Mouse (Mus musculus) MEL (cell line): ENCODE results near the gene Ndufaf2. TPM values are rescaled to one million over a fixed set of nuclear protein-coding genes. Genes with fewer than 3 reads are reported as not detected.

Experiments used
- DNase-seq: peaks from one replicate; pipeline ENCODE4 v3.0.0; 2011; ENCODE audit warnings: low read depth, low spot score
- H3K27ac ChIP-seq: 2 replicates; pipeline ENCODE4 v1.5.1; 2012; ENCODE audit warnings: low read depth, mild to moderate bottlenecking, control low read depth, low read length, moderate library complexity; ENCODE audit not compliant: control insufficient read depth
- H3K27me3 ChIP-seq, 2 experiments: fragments of 150-350 bp in 1 of 2; sonication (generic) in 1 of 2; 2 replicates each; pipeline ENCODE4 v1.6.1; 2012; ENCODE audit warnings: low read length in 2 of 2, mild to moderate bottlenecking in 2 of 2, improper control_type of control experiment in 1 of 2, moderate library complexity in 1 of 2; ENCODE audit not compliant: insufficient read depth in 2 of 2, control insufficient read depth in 1 of 2
- H3K36me3 ChIP-seq, 2 experiments: 2 replicates each; pipeline ENCODE4 v1.6.1; 2012 to 2014; ENCODE audit warnings: low read length in 2 of 2, improper control_type of control experiment in 1 of 2, inconsistent platforms in 1 of 2, mild to moderate bottlenecking in 1 of 2; ENCODE audit not compliant: insufficient read depth in 2 of 2, control insufficient read depth in 1 of 2
- H3K4me1 ChIP-seq, 2 experiments: fragments of 150-350 bp in 1 of 2; sonication (generic) in 1 of 2; 2 replicates each; pipeline ENCODE4 v1.6.1; 2012; ENCODE audit warnings: low read length in 2 of 2, improper control_type of control experiment in 1 of 2, mild to moderate bottlenecking in 1 of 2; ENCODE audit not compliant: insufficient read depth in 2 of 2, control insufficient read depth in 1 of 2
- H3K4me3 ChIP-seq, 2 experiments: fragments of 150-350 bp in 1 of 2; sonication (generic) in 1 of 2; 2 replicates each; pipeline ENCODE4 v1.5.1; 2012; ENCODE audit warnings: low read depth in 2 of 2, low read length in 2 of 2, mild to moderate bottlenecking in 2 of 2, moderate library complexity in 2 of 2, control low read depth in 1 of 2, improper control_type of control experiment in 1 of 2; ENCODE audit not compliant: control insufficient read depth in 1 of 2, insufficient read depth in 1 of 2
- H3K79me2 ChIP-seq: 2 replicates; pipeline ENCODE4 v1.6.1; 2012; ENCODE audit warnings: mild to moderate bottlenecking, low read length, moderate library complexity; ENCODE audit not compliant: control insufficient read depth, poor library complexity, insufficient read depth
- H3K9ac ChIP-seq: 2 replicates; pipeline ENCODE4 v1.6.1; 2012; ENCODE audit warnings: low read depth, mild to moderate bottlenecking, control low read depth, low read length, moderate library complexity; ENCODE audit not compliant: control insufficient read depth, poor library complexity, severe bottlenecking
- H3K9me3 ChIP-seq: fragments of 150-350 bp; sonication (generic); replicated peaks from 2 replicates; pipeline ENCODE4 v1.6.1; 2012; ENCODE audit warnings: mild to moderate bottlenecking, low read length, improper control_type of control experiment, moderate library complexity; ENCODE audit not compliant: insufficient read depth
- BHLHE40 ChIP-seq: IDR thresholded peaks from 2 replicates; pipeline ENCODE4 v1.6.1; 2012; ENCODE audit warnings: low read depth, mild to moderate bottlenecking, inconsistent platforms, low read length, improper control_type of control experiment, borderline replicate concordance
- CHD1 ChIP-seq: IDR thresholded peaks from 2 replicates; pipeline ENCODE4 v1.6.1; 2012; ENCODE audit warnings: low read depth, mild to moderate bottlenecking, inconsistent platforms, low read length, improper control_type of control experiment
- CHD2 ChIP-seq: IDR thresholded peaks from 2 replicates; pipeline ENCODE4 v1.6.1; 2011; ENCODE audit warnings: low read length, improper control_type of control experiment
- ELF1 ChIP-seq: IDR thresholded peaks from 2 replicates; pipeline ENCODE4 v1.6.1; 2014; ENCODE audit warnings: low read depth, mild to moderate bottlenecking, inconsistent platforms, low read length, improper control_type of control experiment, moderate library complexity
- ETS1 ChIP-seq: IDR thresholded peaks from 2 replicates; pipeline ENCODE4 v1.6.1; 2012; ENCODE audit warnings: low read depth, mild to moderate bottlenecking, inconsistent platforms, low read length, improper control_type of control experiment, moderate library complexity
- GABPA ChIP-seq: IDR thresholded peaks from 2 replicates; pipeline ENCODE4 v1.6.1; 2012; ENCODE audit warnings: low read depth, mild to moderate bottlenecking, inconsistent platforms, low read length, improper control_type of control experiment, moderate library complexity
- GATA1 ChIP-seq: IDR thresholded peaks from 2 replicates; pipeline ENCODE4 v1.6.1; 2011; ENCODE audit warnings: low read depth, low read length, improper control_type of control experiment
- KAT2A ChIP-seq: conservative IDR thresholded peaks from 2 replicates; pipeline ENCODE4 v1.6.1; 2012; ENCODE audit warnings: low read depth, low read length, improper control_type of control experiment, inconsistent platforms
- MAFK ChIP-seq: IDR thresholded peaks from 2 replicates; pipeline ENCODE4 v1.6.1; 2011; ENCODE audit warnings: low read depth, mild to moderate bottlenecking, low read length, improper control_type of control experiment, borderline replicate concordance
- MAX ChIP-seq: IDR thresholded peaks from 2 replicates; pipeline ENCODE4 v1.6.1; 2011; ENCODE audit warnings: low read length, improper control_type of control experiment
- MAZ ChIP-seq: IDR thresholded peaks from 2 replicates; pipeline ENCODE4 v1.6.1; 2012; ENCODE audit warnings: low read depth, mild to moderate bottlenecking, inconsistent platforms, low read length, improper control_type of control experiment
- MEF2A ChIP-seq: IDR thresholded peaks from 2 replicates; pipeline ENCODE4 v1.6.1; 2014; ENCODE audit warnings: low read depth, mild to moderate bottlenecking, inconsistent platforms, low read length, improper control_type of control experiment; ENCODE audit not compliant: poor library complexity, insufficient replicate concordance, severe bottlenecking; ENCODE audit errors: extremely low read depth
- MXI1 ChIP-seq: IDR thresholded peaks from 2 replicates; pipeline ENCODE4 v1.6.1; 2011; ENCODE audit warnings: mild to moderate bottlenecking, low read depth, low read length, improper control_type of control experiment
- MYB ChIP-seq: IDR thresholded peaks from 2 replicates; pipeline ENCODE4 v1.6.1; 2011; ENCODE audit warnings: mild to moderate bottlenecking, low read depth, low read length, improper control_type of control experiment
- MYC ChIP-seq: IDR thresholded peaks from 2 replicates; pipeline ENCODE4 v1.6.1; 2011; ENCODE audit warnings: low read depth, mild to moderate bottlenecking, low read length, improper control_type of control experiment, moderate library complexity
- NELFE ChIP-seq: IDR thresholded peaks from 2 replicates; pipeline ENCODE4 v1.6.1; 2011; ENCODE audit warnings: low read depth, low read length, improper control_type of control experiment
- SIN3A ChIP-seq: IDR thresholded peaks from 2 replicates; pipeline ENCODE4 v1.6.1; 2012; ENCODE audit warnings: low read length, improper control_type of control experiment, inconsistent platforms
- SMC3 ChIP-seq: IDR thresholded peaks from 2 replicates; pipeline ENCODE4 v1.6.1; 2011; ENCODE audit warnings: low read depth, low read length, improper control_type of control experiment
- TAL1 ChIP-seq: IDR thresholded peaks from 2 replicates; pipeline ENCODE4 v1.6.1; 2012; ENCODE audit warnings: mild to moderate bottlenecking, inconsistent platforms, low read length, moderate library complexity, mixed read lengths
- TCF12 ChIP-seq: IDR thresholded peaks from 2 replicates; pipeline ENCODE4 v1.6.1; 2014; ENCODE audit warnings: low read depth, mild to moderate bottlenecking, inconsistent platforms, low read length, improper control_type of control experiment, moderate library complexity
- UBTF ChIP-seq: IDR thresholded peaks from 2 replicates; pipeline ENCODE4 v1.6.1; 2012; ENCODE audit warnings: low read depth, mild to moderate bottlenecking, inconsistent platforms, low read length, improper control_type of control experiment, moderate library complexity, borderline replicate concordance; ENCODE audit not compliant: insufficient read depth
- USF2 ChIP-seq, 2 experiments: IDR thresholded peaks; 2 replicates each; pipeline ENCODE4 v1.6.1; 2011 to 2012; ENCODE audit warnings: improper control_type of control experiment in 2 of 2, low read length in 2 of 2, borderline replicate concordance in 1 of 2, inconsistent platforms in 1 of 2, low read depth in 1 of 2, mild to moderate bottlenecking in 1 of 2; ENCODE audit not compliant: insufficient read depth in 1 of 2
- ZC3H11A ChIP-seq: IDR thresholded peaks from 2 replicates; pipeline ENCODE4 v1.6.1; 2012; ENCODE audit warnings: low read depth, mild to moderate bottlenecking, inconsistent platforms, low read length, improper control_type of control experiment
- ZMIZ1 ChIP-seq: IDR thresholded peaks from 2 replicates; pipeline ENCODE4 v1.6.1; 2012; ENCODE audit warnings: low read depth, mild to moderate bottlenecking, inconsistent platforms, low read length, improper control_type of control experiment, moderate library complexity
- ZNF384 ChIP-seq: IDR thresholded peaks from 2 replicates; pipeline ENCODE4 v1.6.1; 2012; ENCODE audit warnings: low read depth, mild to moderate bottlenecking, inconsistent platforms, low read length, improper control_type of control experiment
- polyA plus RNA-seq, 2 experiments: library from polyadenylated mRNA; stranded (reverse) in 1 of 2; unstranded in 1 of 2; fragments of >175 nt in 1 of 2; fragments of >200 nt in 1 of 2; gene quantifications; 2 replicates each; pipeline versions ENCODE4 v1.2.1 to v1.2.4; 2012; ENCODE audit warnings: low replicate concordance in 2 of 2, low read depth in 1 of 2; ENCODE audit not compliant: insufficient read length in 2 of 2, insufficient read depth in 1 of 2, missing spikeins in 1 of 2
- total RNA-seq: library from RNA; depleted of rRNA; stranded (reverse); fragments of 300-350 nt; gene quantifications from 2 replicates; pipeline ENCODE4 v1.2.3, GENCODE M21; 2012

Ndufaf2 gene
- total and polyA plus RNA-seq, 3 experiments, result 50.9 to 76.0 TPM; not detected in 1

DNA sequence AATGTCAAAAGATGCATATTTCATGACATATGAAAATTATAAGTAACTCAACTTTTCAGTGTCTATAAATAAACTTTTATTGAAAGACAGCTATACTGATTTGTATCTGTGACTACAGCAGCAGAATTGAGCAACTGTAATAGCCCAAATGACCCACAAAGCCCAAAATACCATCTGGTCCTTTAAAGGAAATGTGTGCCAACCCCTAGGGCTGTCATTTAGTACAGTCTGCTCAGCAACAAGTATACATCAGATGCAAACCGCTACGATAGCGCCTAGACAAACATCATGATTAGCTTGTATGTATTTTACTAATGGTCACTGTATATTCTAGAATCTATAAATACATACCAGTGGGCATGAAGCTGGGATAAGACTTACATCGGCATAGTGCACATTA is 74.3 kb downstream of the Ndufaf2 start:
- H3K4me3 ChIP-seq, result no peak overlapping the region
- H3K4me1 ChIP-seq, result no peaks in the 10 kb centered on the region
- no peaks in the 10 kb centered on the region for H3K27me3 ChIP-seq
- no peak for DNase-seq
- H3K9me3 ChIP-seq, result no peaks in the 10 kb centered on the region
- no peak overlapping the region for H3K9ac ChIP-seq
- no peak overlapping the region for H3K27ac ChIP-seq
- no peak for TF ChIP-seq BHLHE40
- no peak for TF ChIP-seq ZMIZ1
- no peak for TF ChIP-seq UBTF
- TF ChIP-seq SMC3, result no peak
- TF ChIP-seq MEF2A, result no peak
- TF ChIP-seq MAX, result no peak
- TF ChIP-seq MAZ, result no peak
- no peak for TF ChIP-seq MYC
- TF ChIP-seq MAFK, result no peak
- TF ChIP-seq CHD2, result no peak
- TF ChIP-seq ZNF384, result no peak
- no peak for TF ChIP-seq ETS1
- TF ChIP-seq KAT2A, result no peak
- no peak for TF ChIP-seq ELF1
- no peak for TF ChIP-seq SIN3A
- no peak for TF ChIP-seq CHD1
- no peak for TF ChIP-seq NELFE
- no peaks in the 10 kb centered on the region for H3K79me2 ChIP-seq
- no peaks in the 10 kb centered on the region for H3K36me3 ChIP-seq

DNA sequence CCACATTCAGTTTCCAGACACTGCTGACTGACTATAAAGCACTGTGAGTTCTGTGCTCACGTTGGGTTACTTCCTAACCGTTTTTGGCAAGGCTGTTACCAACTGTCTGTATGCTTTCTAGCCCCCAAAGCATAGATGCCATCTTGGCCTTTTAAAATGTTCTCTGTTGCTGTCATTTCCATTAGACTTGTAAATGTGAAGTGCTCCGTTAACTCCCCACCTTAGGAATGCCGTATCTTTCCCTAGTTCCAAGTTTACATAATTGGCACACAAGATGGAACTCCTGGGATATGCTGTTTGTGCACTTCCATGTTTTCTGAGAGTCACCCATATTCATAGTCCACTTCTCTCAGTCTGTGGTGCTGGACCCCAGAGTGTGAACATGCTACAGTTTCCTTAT is 80.5 kb downstream of the Ndufaf2 start:
- TF ChIP-seq SIN3A (no peak), GABPA (no peak), TAL1 (no peak), UBTF (no peak), MXI1 (no peak), MAX (no peak), MAZ (no peak), MYB (no peak), TCF12 (no peak), USF2 (IDR thresholded peaks at IDR 0.05; ENCODE audit: borderline replicate concordance in 1 of 2, insufficient read depth in 1 of 2, low read depth in 1 of 2, low read length in 2 of 2) (no peak), GATA1 (no peak), ZC3H11A (no peak), BHLHE40 (no peak), ZNF384 (no peak)
- Histone ChIP-seq H3K27ac (no peak overlapping the region), H3K4me1 (no peaks in the 10 kb centered on the region), H3K79me2 (no peaks in the 10 kb centered on the region), H3K9me3 (no peaks in the 10 kb centered on the region), H3K9ac (no peak overlapping the region), H3K4me3 (no peak overlapping the region), H3K27me3 (no peaks in the 10 kb centered on the region), H3K36me3 (no peaks in the 10 kb centered on the region; a peak in 1 of 4 replicates)
- DNase-seq, result no peak
